Mouse (Mus musculus): ENCODE data around the gene Ak1.

DNA sequence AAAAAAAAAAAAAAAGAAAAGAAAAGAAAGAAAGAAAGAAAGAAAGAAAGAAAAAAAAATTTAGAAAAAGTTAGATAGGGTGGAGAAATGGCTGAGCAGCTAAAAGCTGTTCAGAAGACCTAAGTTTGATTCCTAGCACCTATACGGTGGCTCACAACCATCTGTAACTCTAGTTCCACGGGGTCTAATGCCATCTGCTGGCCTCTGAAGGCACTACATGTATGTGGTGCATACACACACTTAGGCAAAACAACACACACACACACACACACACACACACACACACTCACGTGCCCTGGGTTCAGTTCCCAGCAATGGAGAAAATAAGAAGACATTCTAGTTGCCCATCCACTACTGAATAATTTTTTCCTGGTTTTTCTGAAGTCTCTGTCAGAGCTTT, 55.3 kb downstream of the Ak1 start:
- TF ChIP-seq CTCF (IDR thresholded peaks at IDR 0.05; ENCODE audit: low read depth) (peak; percentile 52), EP300 (IDR thresholded peaks at IDR 0.05; ENCODE audit: low read depth) (no peak)
